Mouse (Mus musculus): ENCODE data around the gene Usp32. TPM values are rescaled to one million over a fixed set of nuclear protein-coding genes. Genes with fewer than 3 reads are reported as not detected.

The Usp32 gene
- polyA plus RNA-seq, 1 experiment, result 5.4 TPM

GRCm38 (mm10) chr11:85055561-85055960 is 84.4 kb downstream of the Usp32 start:
- Histone ChIP-seq H3K4me1 (ENCODE audit: control insufficient read depth, insufficient read depth, insufficient read length) (no peaks in the 10 kb centered on the region), H3K36me3 (ENCODE audit: control insufficient read depth, insufficient read depth, low read length) (peaks cover 1% of the 10 kb centered on the region; the same call in 1 of the 2 replicates), H3K27ac (ENCODE audit: insufficient read depth, low read length) (no peak overlapping the region), H3K27me3 (ENCODE audit: control insufficient read depth, insufficient read depth, low read length) (no peaks in the 10 kb centered on the region), H3K4me3 (ENCODE audit: extremely low read depth, insufficient read depth, insufficient read length) (no peak overlapping the region)
- TF ChIP-seq POLR2A (IDR thresholded peaks at IDR 0.05; ENCODE audit: low read depth, low read length), result no peak
- 89% methylated on average over 2 of the region's 2 CpGs for WGBS
- DNase-seq (ENCODE audit: low read depth in 1 of 2, low spot score in 2 of 2), result no peak

DNA sequence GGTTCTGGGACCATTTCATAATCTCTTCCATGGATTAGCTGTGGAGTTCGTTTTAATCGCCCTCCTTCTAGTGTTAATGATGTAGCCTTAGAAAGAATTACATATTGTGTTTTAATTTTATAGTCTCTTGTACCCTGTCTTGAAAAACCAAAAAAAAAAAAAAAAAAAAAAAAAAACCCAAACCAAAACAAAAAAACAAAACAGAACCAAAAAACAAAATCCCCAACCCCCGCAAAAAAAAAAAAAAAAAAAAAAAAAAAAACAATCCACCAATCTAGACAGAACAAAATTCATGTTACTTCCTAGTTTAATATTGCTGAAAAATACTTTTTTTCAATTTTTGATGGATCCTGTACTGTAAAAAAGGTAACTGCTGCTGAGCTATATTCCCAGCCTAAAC is 100.7 kb downstream of the Usp32 start:
- H3K36me3 ChIP-seq (ENCODE audit: control insufficient read depth, insufficient read depth, low read length), result peaks cover 11% of the 10 kb centered on the region

DNA sequence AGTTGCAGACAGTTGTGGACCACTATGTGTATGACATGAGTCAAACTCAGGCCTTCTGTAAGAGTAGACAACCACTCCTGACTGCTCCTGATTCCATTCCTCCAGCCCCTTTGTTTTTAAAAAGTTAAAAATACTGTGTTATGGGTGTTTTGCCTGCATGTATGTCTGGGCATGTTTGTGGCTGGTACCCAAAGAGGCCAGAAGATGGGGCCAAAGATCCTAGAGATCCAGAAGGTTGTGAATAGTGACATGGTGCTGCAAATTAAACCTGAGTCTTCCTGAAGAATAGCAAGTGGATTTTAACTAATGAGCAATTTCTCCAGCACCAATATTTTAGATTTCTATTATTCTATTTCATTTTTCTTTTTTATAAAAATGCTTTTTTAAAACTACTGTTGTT is 126.8 kb downstream of the Usp32 start:
- Histone ChIP-seq H3K4me3 (ENCODE audit: extremely low read depth, insufficient read depth, insufficient read length) (no peak overlapping the region), H3K27me3 (ENCODE audit: control insufficient read depth, insufficient read depth, low read length) (no peaks in the 10 kb centered on the region), H3K27ac (ENCODE audit: insufficient read depth, low read length) (no peak overlapping the region), H3K36me3 (ENCODE audit: control insufficient read depth, insufficient read depth, low read length) (peaks cover 14% of the 10 kb centered on the region), H3K4me1 (ENCODE audit: control insufficient read depth, insufficient read depth, insufficient read length) (no peaks in the 10 kb centered on the region)
- no peak for DNase-seq (ENCODE audit: low read depth in 1 of 2, low spot score in 2 of 2)
- no peak for TF ChIP-seq CTCF (IDR thresholded peaks at IDR 0.05; ENCODE audit: extremely low read depth, insufficient read depth, insufficient read length, insufficient replicate concordance)
- no peak for TF ChIP-seq POLR2A (IDR thresholded peaks at IDR 0.05; ENCODE audit: low read depth, low read length)

More for the DNA sequence above, 100.7 kb downstream of the Usp32 start:
- H3K4me3 ChIP-seq (ENCODE audit: extremely low read depth, insufficient read depth, insufficient read length), result no peak overlapping the region
- 82% methylated on average over 3 of the region's 3 CpGs for WGBS
- no peak for DNase-seq (ENCODE audit: low read depth in 1 of 2, low spot score in 2 of 2)
- H3K4me1 ChIP-seq (ENCODE audit: control insufficient read depth, insufficient read depth, insufficient read length), result no peaks in the 10 kb centered on the region
- no peak overlapping the region for H3K27ac ChIP-seq (ENCODE audit: insufficient read depth, low read length)
- TF ChIP-seq POLR2A (IDR thresholded peaks at IDR 0.05; ENCODE audit: low read depth, low read length) (no peak), CTCF (IDR thresholded peaks at IDR 0.05; ENCODE audit: extremely low read depth, insufficient read depth, insufficient read length, insufficient replicate concordance) (no peak)
- H3K27me3 ChIP-seq (ENCODE audit: control insufficient read depth, insufficient read depth, low read length), result no peaks in the 10 kb centered on the region

DNA sequence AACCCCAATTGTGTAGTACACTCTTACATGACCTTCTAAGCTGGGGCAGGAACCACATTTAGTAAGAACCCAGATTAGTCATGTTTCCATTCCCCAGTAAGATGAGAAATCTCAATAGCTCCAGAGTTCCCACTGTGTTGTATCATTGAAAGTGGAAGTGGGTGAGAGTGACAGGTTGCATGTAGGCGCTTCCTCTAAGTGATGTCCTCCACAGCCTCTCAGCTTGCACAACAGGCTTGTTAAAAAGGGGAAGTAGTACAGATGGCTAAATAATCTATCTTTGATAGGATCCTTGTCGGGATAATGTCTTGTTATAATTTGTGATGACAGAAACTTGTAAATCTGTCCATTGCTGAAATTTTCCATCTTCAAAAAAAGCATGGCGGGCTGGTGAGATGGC is 136.4 kb downstream of the Usp32 start:
- Histone ChIP-seq H3K36me3 (ENCODE audit: control insufficient read depth, insufficient read depth, low read length) (peaks cover 6% of the 10 kb centered on the region; the same call in 1 of the 2 replicates), H3K27ac (ENCODE audit: insufficient read depth, low read length) (no peak overlapping the region), H3K4me3 (ENCODE audit: extremely low read depth, insufficient read depth, insufficient read length) (no peak overlapping the region), H3K27me3 (ENCODE audit: control insufficient read depth, insufficient read depth, low read length) (no peaks in the 10 kb centered on the region), H3K4me1 (ENCODE audit: control insufficient read depth, insufficient read depth, insufficient read length) (no peaks in the 10 kb centered on the region)
- 56% methylated on average over 3 of the region's 3 CpGs for WGBS
- TF ChIP-seq CTCF (IDR thresholded peaks at IDR 0.05; ENCODE audit: extremely low read depth, insufficient read depth, insufficient read length, insufficient replicate concordance), result no peak
- TF ChIP-seq POLR2A (IDR thresholded peaks at IDR 0.05; ENCODE audit: low read depth, low read length), result no peak
- peak; percentile 11 to 30 for DNase-seq (ENCODE audit: low read depth in 1 of 2, low spot score in 2 of 2)

DNA sequence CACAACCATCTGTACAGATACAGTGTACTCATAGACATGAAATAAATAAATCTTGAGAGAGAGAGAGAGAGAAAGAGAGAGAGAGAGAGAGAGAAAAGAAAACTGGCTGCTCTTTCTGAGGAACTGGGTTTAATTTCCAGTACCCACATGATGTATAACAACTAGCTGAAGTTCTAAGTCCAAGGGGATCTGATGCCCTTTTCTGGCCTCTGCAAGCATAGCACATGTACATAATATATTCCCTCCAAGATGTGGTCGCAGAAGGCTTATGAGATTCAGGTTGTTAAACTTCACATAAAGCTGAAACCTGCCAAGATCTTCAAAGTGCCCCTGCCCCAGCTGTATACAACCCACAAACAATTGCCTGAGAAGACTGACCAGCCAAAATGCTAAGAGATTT is 144.7 kb downstream of the Usp32 start:
- Histone ChIP-seq H3K27ac (ENCODE audit: insufficient read depth, low read length) (no peak overlapping the region), H3K36me3 (ENCODE audit: control insufficient read depth, insufficient read depth, low read length) (peaks cover 19% of the 10 kb centered on the region), H3K4me3 (ENCODE audit: extremely low read depth, insufficient read depth, insufficient read length) (no peak overlapping the region), H3K4me1 (ENCODE audit: control insufficient read depth, insufficient read depth, insufficient read length) (no peaks in the 10 kb centered on the region), H3K27me3 (ENCODE audit: control insufficient read depth, insufficient read depth, low read length) (no peaks in the 10 kb centered on the region)
- WGBS, result 97% methylated on average over 1 of the region's 1 CpGs
- no peak for DNase-seq (ENCODE audit: low read depth in 1 of 2, low spot score in 2 of 2)
- TF ChIP-seq CTCF (IDR thresholded peaks at IDR 0.05; ENCODE audit: extremely low read depth, insufficient read depth, insufficient read length, insufficient replicate concordance) (no peak), POLR2A (IDR thresholded peaks at IDR 0.05; ENCODE audit: low read depth, low read length) (no peak)

DNA sequence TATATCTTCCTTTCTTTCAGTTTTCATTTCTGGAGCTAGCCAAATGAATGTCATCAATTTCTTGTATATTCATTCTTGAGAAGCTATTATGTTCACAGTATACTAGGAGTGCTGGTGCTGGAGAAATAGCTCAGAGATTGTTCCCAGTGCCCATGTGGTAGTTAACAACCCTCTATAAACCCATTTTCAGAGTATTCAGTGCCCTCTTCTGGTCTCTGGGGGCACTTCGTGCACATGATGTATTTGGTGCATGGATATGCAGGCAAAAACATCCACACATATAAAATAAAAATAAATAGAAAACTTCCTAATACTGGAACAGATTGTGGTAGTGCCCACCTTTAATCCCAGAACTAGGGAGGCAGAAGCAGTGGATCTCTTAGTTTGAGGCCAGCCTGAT is 147.0 kb downstream of the Usp32 start:
- peaks cover 23% of the 10 kb centered on the region for H3K36me3 ChIP-seq (ENCODE audit: control insufficient read depth, insufficient read depth, low read length)
- TF ChIP-seq CTCF (IDR thresholded peaks at IDR 0.05; ENCODE audit: extremely low read depth, insufficient read depth, insufficient read length, insufficient replicate concordance) (no peak), POLR2A (IDR thresholded peaks at IDR 0.05; ENCODE audit: low read depth, low read length) (no peak)
- WGBS, result 89% methylated on average over 1 of the region's 1 CpGs

DNA sequence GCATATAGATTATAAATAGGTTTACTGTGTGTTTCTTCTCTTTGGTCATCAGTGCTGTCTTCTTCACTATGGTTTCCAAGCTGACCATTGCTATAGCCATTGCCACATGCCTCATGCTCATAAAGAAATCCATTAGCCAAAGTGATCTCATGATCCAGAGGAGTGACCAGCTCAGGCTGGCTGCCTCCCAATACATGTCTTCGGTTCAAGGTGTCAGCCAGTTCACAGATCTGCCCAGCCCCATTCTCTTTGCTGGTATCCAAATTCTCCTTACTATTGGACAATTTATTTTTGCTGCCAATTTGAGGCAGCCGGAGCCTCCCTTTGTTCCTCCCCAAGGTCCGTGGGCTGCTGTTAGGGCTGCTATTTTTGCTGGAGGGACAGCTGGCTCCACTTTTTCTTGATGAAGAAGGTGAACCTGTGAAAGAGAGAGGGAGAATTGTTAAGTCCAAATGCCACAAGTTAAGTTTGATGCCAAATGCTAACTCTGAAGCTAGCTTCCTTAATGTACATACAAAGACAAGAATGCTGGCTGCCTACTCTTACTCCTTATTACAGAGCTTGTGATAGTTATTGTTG is 151.5 kb downstream of the Usp32 start:
- H3K36me3 ChIP-seq (ENCODE audit: control insufficient read depth, insufficient read depth, low read length), result peaks cover 25% of the 10 kb centered on the region
- no peaks in the 10 kb centered on the region for H3K4me1 ChIP-seq (ENCODE audit: control insufficient read depth, insufficient read depth, insufficient read length)
- H3K27me3 ChIP-seq (ENCODE audit: control insufficient read depth, insufficient read depth, low read length), result no peaks in the 10 kb centered on the region
- WGBS, result 98% methylated on average over 3 of the region's 3 CpGs
- no peak for DNase-seq (ENCODE audit: low read depth in 1 of 2, low spot score in 2 of 2)
- H3K4me3 ChIP-seq (ENCODE audit: extremely low read depth, insufficient read depth, insufficient read length), result no peak overlapping the region
- no peak overlapping the region for H3K27ac ChIP-seq (ENCODE audit: insufficient read depth, low read length)
- TF ChIP-seq CTCF (IDR thresholded peaks at IDR 0.05; ENCODE audit: extremely low read depth, insufficient read depth, insufficient read length, insufficient replicate concordance) (no peak), POLR2A (IDR thresholded peaks at IDR 0.05; ENCODE audit: low read depth, low read length) (no peak)

More for the DNA sequence above, 147.0 kb downstream of the Usp32 start:
- H3K27ac ChIP-seq (ENCODE audit: insufficient read depth, low read length), result no peak overlapping the region
- H3K4me1 ChIP-seq (ENCODE audit: control insufficient read depth, insufficient read depth, insufficient read length), result no peaks in the 10 kb centered on the region
- no peaks in the 10 kb centered on the region for H3K27me3 ChIP-seq (ENCODE audit: control insufficient read depth, insufficient read depth, low read length)
- H3K4me3 ChIP-seq (ENCODE audit: extremely low read depth, insufficient read depth, insufficient read length), result no peak overlapping the region
- DNase-seq (ENCODE audit: low read depth in 1 of 2, low spot score in 2 of 2), result no peak
